Mouse (Mus musculus) embryo, embryonic 11 days (tissue): ENCODE measurements around the gene Kazald1.

Experiments used
- DNase-seq: peaks from one replicate; pipeline ENCODE4 v3.0.0-alpha.2; 2015

Gene Kazald1

DNA sequence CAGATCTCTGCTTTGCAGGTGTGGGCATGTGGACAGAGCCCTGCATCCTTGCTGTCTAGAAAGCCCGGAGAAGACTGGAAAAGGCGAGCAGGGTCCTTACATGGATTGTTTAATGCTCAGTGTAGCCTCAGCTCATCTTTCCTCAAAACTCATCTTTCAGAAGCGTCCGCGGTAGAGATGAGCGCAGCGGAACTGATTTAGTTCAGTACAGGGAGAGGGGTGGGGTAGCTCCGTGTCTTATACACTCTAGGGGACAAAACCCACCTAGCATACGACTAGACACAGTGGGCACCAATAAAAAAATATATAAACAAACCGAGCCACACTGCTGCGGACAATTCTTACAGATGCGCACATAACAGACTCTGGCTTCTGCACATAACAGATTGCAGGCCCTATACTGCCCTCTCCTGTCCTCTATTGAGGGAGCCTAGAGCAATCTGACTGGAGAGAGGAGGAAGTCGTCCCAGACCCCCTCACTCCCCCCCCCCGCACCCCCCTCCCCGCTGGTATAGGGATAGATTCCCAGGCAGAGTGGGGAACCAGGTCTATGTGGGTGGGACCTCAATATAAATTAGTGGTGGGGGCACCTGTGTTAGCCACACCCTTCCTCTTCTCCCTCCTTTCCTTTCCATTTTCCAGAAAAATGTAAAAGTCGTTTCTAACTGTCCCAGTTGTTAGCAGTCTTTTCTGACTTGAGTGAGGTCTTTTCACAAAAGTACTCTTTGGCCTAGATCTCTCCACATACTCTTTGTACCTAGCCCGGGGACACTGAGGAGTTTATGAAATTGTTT lies 4.1 kb downstream of the Kazald1 start:
- peak; percentile 69 for DNase-seq

DNA sequence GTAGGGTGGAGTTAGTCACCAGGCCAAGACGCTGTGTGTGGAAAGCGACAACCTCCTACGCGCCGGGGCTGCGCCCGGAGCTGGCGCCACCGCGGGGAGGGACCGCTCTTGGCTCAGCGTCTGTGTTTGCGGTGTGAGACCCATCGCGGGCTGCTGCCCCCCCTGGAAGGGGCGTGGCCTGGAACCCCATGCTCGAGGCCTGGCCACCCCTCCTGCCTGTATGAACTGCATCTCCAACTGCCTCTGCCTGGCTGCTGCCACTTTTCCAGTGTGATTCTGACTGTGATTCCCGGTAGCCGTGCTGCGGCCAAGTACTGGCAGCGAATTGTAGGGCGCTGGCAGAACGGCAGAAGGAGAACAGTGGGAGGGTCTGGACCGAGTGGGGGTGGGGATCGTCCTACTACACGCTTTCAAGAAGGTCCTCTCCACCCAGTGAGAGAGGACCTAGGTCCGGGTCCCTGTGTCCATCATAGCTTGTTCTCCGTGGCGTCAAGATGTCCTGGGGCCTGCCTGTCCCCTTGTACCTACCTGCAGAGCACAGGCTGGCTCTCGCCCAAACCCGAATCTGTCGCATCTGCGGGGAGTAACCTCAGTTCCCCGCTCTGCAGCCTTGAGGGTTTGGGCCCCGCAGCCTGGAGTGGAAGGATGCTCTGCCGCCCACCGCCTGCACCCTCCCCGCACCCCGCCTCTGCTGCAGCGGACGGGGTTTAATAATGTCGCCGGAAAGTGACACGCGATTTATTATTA lies 4.9 kb downstream of the Kazald1 start:
- DNase-seq = peak; percentile 62

DNA sequence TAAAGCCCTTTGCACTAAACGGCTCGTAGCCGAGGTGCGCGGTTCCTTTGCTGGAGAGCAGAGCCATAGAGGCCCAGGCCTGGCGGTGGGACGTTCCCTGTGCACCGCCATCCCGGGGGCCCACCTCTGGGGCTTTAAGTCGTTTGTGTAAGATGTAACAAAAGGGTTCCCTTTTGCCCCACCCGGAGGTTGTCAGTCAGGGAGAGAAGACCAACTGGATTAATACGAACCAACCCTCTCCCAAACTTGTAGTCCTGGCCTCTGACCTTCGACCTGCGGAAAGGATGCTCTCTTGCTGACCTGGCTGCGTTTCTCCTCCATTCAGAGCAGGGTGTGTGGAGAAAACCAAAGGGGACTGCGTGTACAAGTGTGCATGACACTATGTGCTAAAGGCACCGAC lies 5.7 kb downstream of the Kazald1 start:
- DNase-seq = no peak

DNA sequence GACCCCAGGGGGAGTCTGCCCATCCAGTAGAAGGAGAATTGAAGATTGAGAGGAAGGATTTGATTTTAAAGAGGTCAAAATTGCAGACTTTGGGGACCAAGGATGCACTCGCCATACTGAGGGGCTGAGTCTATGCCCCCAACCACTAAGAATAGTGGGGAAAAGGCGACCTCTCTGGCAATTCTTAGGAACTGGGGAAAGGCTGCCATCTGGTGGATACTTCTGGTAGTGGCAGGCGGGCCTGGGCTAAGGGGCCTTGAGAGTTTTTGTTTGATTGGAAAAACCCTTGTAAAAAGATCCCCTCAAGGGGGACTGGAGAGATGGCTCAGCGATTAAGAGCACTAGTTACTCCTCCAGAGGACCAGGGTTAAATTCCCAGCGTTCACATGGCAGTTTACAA lies 6.2 kb downstream of the Kazald1 start:
- DNase-seq = peak; percentile 82

DNA sequence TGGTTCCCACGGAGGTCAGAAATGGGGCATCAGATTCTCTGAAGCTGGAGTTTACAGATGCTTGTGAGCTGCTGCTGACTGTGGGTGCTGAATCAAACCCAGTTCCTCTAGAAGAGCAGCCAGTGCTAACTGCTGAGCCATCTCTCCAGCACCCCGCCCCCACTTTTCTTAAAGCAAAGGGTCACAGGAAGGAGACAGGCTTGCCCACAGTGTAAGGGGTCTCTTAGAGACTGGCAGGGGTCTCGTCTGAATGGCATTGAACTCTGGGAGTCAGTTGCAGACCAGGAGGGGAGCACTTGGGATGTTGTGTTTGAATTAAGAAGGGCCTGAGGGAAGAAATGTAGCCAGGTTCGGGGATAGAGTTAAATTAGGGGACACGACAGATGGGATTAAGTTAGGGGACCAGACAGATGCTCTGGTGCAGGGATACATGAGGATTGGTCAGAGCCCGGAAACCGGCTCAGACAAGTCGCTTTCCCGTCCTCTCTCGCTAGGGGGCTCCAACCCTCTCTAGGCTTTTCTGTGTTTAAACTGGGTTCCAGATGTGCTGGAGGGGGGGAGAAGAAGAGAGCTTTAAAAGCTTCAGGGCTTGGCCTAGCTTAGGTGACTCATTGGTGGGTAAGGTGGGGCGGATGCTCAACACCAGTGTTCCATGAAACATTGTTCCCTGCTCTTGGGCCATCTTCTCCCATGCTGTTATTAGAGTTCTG lies 7.0 kb downstream of the Kazald1 start:
- peak; percentile 85 for DNase-seq

DNA sequence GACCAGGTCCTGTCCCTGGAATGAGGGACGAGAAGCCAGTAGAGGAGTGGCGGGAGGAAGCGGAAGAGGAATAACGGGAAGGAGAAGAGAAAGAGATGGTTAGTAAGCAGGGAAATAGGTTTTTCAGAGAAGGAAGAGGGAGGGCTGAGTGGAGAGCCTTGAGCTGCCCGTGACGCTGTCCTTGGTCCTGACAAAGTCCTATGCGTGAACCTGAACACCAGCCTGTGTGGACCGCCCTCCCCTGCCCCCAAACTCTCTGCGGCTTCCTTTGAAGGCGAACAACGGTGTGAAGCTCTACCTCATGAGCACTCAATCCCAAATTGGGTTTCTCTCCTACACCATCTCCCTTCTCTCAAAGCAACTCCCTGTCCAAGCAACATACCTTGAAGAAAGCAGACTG lies 22.8 kb downstream of the Kazald1 start:
- peak; percentile 81 for DNase-seq

DNA sequence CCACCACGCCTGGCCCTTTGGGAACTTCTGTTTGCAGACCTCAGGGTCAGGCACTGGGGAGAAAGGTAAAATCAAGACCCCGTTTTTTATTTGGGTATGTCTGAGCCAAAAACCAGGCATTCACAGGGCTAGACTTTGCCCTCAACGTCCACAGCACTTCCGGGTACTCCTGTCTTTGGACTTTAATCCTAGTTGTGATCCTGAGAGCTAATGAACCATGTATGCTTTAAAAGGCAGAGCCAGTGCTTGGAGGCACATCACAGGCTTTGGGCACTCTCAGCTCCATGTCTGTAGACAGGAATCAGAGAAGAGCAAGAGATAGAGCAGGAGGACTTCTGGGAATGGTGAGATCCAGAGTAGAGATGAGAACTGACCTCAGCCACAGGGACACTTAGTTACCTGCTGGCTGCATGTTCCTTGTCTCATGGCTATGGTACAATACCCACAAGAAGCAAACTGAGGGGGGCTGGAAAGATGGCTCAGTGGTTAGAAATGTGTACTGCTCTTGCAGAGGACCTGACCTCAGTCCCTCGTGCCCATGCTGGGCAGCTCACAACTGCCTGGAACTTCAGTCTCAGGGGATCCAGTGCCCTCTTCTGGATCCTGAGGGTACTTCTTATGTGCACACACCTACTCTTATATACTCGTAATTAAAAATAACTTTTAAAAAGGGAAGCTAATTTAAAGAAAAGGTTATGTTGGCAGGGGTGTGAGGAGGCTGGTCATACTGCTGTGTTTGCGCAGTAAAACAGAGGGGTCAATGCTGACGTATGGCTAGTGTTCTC lies 25.6 kb downstream of the Kazald1 start:
- DNase-seq = no peak

DNA sequence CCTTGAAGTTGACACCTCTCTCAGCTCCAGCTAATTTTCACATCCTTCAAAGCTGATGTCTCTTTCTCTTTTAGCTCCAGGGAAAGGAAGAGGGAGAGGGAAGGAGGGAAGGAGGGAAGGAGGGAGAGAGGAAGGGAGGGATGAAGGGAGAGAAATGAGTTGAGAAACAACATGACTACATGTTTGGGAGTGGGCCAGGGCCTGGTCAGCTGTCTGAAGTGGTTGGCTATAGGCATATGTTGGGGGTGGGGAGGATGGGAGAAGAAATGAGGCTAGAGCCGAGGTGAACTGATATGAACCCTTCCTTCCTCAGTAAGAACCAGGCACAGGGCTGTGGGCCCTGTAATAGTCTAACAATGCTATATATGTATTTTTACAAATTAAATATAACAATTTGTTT lies 30.6 kb downstream of the Kazald1 start:
- DNase-seq = no peak

DNA sequence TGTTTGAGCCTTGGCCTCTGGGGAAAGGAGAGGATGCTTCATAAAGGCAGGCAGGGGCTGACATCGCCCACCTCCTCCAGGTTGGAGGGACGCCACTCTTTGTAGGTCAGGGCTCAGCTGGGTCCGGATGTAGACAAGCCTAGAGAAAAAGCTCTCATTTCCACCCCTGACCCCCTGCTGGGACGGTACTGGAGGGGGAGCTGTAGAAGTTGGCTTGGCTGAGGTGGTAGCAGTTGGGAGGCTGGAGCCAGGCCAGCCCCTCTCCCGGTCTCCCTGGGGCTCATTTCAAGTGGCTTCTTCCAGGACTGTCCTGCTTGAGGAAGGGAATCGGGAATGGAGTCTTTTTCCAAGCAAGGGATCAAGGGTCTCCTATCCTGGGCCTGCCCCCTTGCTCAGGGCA lies 31.6 kb downstream of the Kazald1 start:
- no peak for DNase-seq

DNA sequence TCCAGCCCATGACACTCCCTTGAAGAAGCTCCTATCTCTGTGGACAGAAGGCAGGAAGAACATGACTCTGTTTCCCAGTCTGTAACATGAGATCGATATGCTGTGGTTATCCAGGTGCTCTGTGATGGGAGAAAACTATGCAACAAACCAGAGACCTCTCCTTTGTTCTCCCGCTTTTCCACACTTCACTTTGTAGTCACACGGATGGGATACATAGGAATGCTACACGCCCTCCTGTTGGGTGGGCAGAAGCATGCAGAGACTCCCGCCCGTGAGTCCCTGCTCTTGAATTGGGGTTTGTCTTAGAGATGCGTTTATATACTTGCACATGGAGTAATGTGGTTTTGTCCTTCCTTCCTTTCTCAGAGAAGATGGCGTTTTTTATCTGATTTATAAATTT lies 35.6 kb downstream of the Kazald1 start:
- no peak for DNase-seq

DNA sequence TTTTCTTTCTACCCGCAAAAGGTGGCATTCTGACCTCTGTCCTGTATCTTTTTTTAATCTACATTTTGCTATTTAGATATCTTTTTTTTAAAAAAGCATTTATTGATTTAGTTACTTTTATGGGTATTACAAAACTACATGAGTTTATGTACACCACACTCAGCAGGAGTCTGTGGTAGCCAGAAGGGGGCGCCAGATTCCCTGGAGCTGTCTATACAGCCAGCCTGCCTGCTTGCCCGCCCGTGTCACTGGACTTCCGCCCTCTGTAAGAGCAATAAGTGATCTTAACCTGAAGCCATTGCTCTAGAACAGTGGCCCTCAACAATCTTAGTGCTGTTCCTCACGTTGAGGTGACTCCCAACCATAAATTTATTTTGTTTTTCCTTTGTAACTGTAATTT lies 37.4 kb downstream of the Kazald1 start:
- no peak for DNase-seq

DNA sequence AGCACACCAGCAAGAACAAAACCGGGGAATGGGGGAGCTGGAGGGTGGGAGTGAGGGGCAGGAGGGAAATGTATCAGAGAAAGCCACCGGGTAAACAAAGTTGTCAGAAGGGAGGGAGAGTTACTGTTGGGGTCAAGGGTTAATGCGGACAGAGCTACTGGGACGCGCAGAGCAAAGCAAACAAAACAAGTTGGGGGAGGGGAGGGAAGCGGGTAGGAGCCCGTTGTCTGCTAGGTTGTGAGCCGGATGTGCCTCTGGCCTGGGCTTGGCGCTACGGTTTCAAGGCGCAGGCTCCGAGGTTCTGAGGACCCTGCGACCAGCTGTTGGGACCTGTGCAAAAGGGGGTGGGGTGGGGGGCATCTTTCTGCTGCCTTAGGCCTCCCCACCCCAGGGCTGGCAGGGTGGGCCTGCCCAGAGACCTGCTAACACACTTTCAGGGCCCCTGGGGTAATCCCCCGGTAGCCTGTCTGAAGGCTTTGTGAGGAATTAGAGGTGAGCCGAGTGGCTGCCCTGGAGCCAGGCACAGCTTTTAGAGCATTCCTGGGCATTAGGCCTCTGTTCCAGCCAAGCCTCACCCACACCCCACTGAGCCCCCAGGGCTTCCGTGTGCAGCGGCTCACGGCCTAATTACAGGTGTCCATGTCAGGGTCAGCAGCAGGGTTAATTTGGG lies 38.9 kb downstream of the Kazald1 start:
- peak; percentile 87 for DNase-seq

DNA sequence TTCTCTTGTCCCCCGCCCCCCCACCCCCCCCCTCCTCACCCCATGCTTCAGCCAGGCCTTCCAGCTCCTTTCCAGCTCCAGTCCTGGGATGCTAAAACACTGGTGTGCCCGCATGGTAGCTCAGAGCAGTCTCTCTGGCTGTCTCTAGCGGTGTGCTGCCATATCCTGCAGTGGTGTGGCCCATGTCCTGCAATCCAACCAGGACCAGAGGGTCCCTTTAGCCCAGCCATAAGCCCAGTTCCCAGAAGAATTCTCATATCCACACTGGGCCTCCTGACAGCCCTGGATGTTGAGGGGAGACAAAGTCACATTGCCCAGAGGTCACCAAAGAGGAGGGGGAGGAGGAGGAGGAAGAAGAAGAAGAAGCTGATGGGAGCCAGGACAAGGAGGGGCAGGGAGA lies 39.7 kb downstream of the Kazald1 start:
- no peak for DNase-seq

DNA sequence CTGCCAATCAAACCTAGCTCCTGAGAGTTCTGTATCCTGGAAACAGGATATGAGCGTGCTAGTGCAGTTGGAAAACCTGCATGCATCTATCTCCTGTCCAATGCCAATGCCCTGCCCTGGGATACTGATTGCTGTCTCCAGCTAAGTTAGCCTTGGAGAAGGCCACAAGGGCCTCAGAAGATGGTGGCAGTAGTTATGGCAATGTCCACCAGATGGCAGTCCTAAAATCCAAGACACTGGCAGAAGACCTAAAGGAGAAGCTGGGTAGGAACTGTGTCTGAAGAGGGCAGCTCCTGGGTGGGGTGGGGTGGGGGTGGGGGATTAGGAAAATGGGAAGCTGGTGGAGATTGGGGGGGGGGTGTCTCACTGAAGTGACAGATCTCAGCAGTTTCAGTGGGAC lies 41.8 kb downstream of the Kazald1 start:
- DNase-seq = peak; percentile 48
